ENCODE assay signal across 17 mouse cellular contexts in genomic region chr1:91577883-91578517, GRCm38 (mm10). TPM values are rescaled to one million over a fixed set of nuclear protein-coding genes. Genes with fewer than 3 reads are reported as not detected.
DNase-seq lines count a peak whose midpoint lies in the region; ATAC-seq and TF ChIP-seq lines count a peak whose summit lies in the region.
"Had no signal": no experiment of that assay in that cellular context is flagged by ENCODE, and none has a peak within 500 bp of the region (broad histone marks: within the 10 kb centered on the region; RNA-seq: fewer than 3 reads in every experiment).

No protein-coding gene starts in this region.

- no peak overlapping the region for H3K4me3 ChIP-seq in kidney, postnatal 0 days (replicated peaks; ENCODE audit: low read depth, low read length)
- H3K4me3 ChIP-seq in intestine, embryonic 14.5 days (ENCODE audit: low read depth, low read length) = no peak overlapping the region
- H3K4me3 ChIP-seq in stomach, postnatal 0 days (ENCODE audit: low read depth, low read length) = no peak overlapping the region
- no peak overlapping the region for H3K4me3 ChIP-seq in hindbrain, embryonic 11.5 days (ENCODE audit: low read depth, low read length)
- H3K4me3 ChIP-seq: hindbrain, embryonic 12.5 days; midbrain, embryonic 13.5 days had no signal

- no peak overlapping the region for H3K4me2 ChIP-seq in kidney, postnatal 0 days (ENCODE audit: low read length)
- H3K4me2 ChIP-seq in intestine, embryonic 14.5 days (ENCODE audit: low read length) = no peak overlapping the region
- H3K4me2 ChIP-seq in stomach, postnatal 0 days (replicated peaks; ENCODE audit: low read depth) = no peak overlapping the region
- H3K4me2 ChIP-seq in hindbrain, embryonic 11.5 days (replicated peaks; ENCODE audit: low read depth, low read length) = no peak overlapping the region
- H3K4me2 ChIP-seq: hindbrain, embryonic 12.5 days; midbrain, embryonic 13.5 days had no signal

- H3K27ac ChIP-seq in kidney, postnatal 0 days = no peak overlapping the region
- 0 out of 2 replicates have a peak overlapping the region, but pooled peaks have one; percentile 5 for H3K27ac ChIP-seq in intestine, embryonic 14.5 days (ENCODE audit: low read depth)
- H3K27ac ChIP-seq in stomach, postnatal 0 days (replicated peaks) = no peak overlapping the region
- no peak overlapping the region for H3K27ac ChIP-seq in hindbrain, embryonic 11.5 days (ENCODE audit: low read depth, low read length)
- H3K27ac ChIP-seq: hindbrain, embryonic 12.5 days; midbrain, embryonic 13.5 days had no signal

- H3K9me3 ChIP-seq in kidney, postnatal 0 days (replicated peaks; ENCODE audit: low read length) = no peaks in the 10 kb centered on the region
- no peaks in the 10 kb centered on the region for H3K9me3 ChIP-seq in intestine, embryonic 14.5 days (ENCODE audit: control insufficient read depth, low read length)
- no peaks in the 10 kb centered on the region for H3K9me3 ChIP-seq in stomach, postnatal 0 days (ENCODE audit: control insufficient read depth, low read length)
- no peaks in the 10 kb centered on the region for H3K9me3 ChIP-seq in hindbrain, embryonic 11.5 days (ENCODE audit: control insufficient read depth, low read length)
- H3K9me3 ChIP-seq: hindbrain, embryonic 12.5 days; midbrain, embryonic 13.5 days had no signal

- H3K9ac ChIP-seq in kidney, postnatal 0 days (ENCODE audit: low read depth, low read length) = no peak overlapping the region
- no peak overlapping the region for H3K9ac ChIP-seq in intestine, embryonic 14.5 days (ENCODE audit: low read length)
- no peak overlapping the region for H3K9ac ChIP-seq in stomach, postnatal 0 days (ENCODE audit: low read length)
- H3K9ac ChIP-seq in hindbrain, embryonic 11.5 days (ENCODE audit: low read depth, low read length) = no peak overlapping the region
- H3K9ac ChIP-seq: hindbrain, embryonic 12.5 days; midbrain, embryonic 13.5 days had no signal

- H3K27me3 ChIP-seq in kidney, postnatal 0 days (ENCODE audit: insufficient read depth, low read length) = no peaks in the 10 kb centered on the region
- no peaks in the 10 kb centered on the region for H3K27me3 ChIP-seq in intestine, embryonic 14.5 days (replicated peaks; ENCODE audit: control insufficient read depth, insufficient read depth, low read length)
- H3K27me3 ChIP-seq in stomach, postnatal 0 days (ENCODE audit: control insufficient read depth, insufficient read depth, low read length) = no peaks in the 10 kb centered on the region
- H3K27me3 ChIP-seq in hindbrain, embryonic 11.5 days (ENCODE audit: control insufficient read depth, insufficient read depth, low read length) = no peaks in the 10 kb centered on the region
- H3K27me3 ChIP-seq: hindbrain, embryonic 12.5 days; midbrain, embryonic 13.5 days had no signal

- no peaks in the 10 kb centered on the region for H3K36me3 ChIP-seq in kidney, postnatal 0 days (ENCODE audit: insufficient read depth, low read length)
- no peaks in the 10 kb centered on the region for H3K36me3 ChIP-seq in intestine, embryonic 14.5 days (ENCODE audit: control insufficient read depth, insufficient read depth, low read length)
- H3K36me3 ChIP-seq in stomach, postnatal 0 days (ENCODE audit: control insufficient read depth, insufficient read depth, low read length) = no peaks in the 10 kb centered on the region
- no peaks in the 10 kb centered on the region for H3K36me3 ChIP-seq in hindbrain, embryonic 11.5 days (ENCODE audit: control insufficient read depth, insufficient read depth, low read length)
- H3K36me3 ChIP-seq: hindbrain, embryonic 12.5 days; midbrain, embryonic 13.5 days had no signal

- WGBS in kidney, postnatal 0 days = 45% methylated on average over 7 of the region's 7 CpGs
- 33% methylated on average over 7 of the region's 7 CpGs for WGBS in intestine, embryonic 14.5 days
- 32% methylated on average over 7 of the region's 7 CpGs for WGBS in stomach, postnatal 0 days
- 82% methylated on average over 7 of the region's 7 CpGs for WGBS in hindbrain, embryonic 11.5 days

- H3K4me1 ChIP-seq in kidney, postnatal 0 days (replicated peaks; ENCODE audit: insufficient read depth, low read length) = no peaks in the 10 kb centered on the region
- H3K4me1 ChIP-seq in intestine, embryonic 14.5 days (replicated peaks; ENCODE audit: control insufficient read depth, insufficient read depth, low read length) = peaks cover 22% of the 10 kb centered on the region
- no peaks in the 10 kb centered on the region for H3K4me1 ChIP-seq in stomach, postnatal 0 days (replicated peaks; ENCODE audit: control insufficient read depth, insufficient read depth)
- H3K4me1 ChIP-seq in hindbrain, embryonic 11.5 days (replicated peaks; ENCODE audit: control insufficient read depth, insufficient read depth, low read length) = no peaks in the 10 kb centered on the region
- H3K4me1 ChIP-seq: hindbrain, embryonic 12.5 days; midbrain, embryonic 13.5 days had no signal

- no peak for TF ChIP-seq CTCF in kidney, postnatal 0 days (IDR thresholded peaks at IDR 0.05; ENCODE audit: low read depth)
- TF ChIP-seq CTCF in stomach, postnatal 0 days (IDR thresholded peaks at IDR 0.05; ENCODE audit: low read depth) = no peak

- ATAC-seq in kidney, postnatal 0 days (replicated peaks; ENCODE audit: low FRiP score, low read depth) = 0 out of 2 replicates have a peak, but pooled peaks have one; percentile 29
- ATAC-seq in intestine, embryonic 14.5 days (replicated peaks; ENCODE audit: low FRiP score, low TSS enrichment, low read depth) = peak; percentile 60
- ATAC-seq in stomach, postnatal 0 days (ENCODE audit: low FRiP score, low TSS enrichment) = peak; percentile 60
- ATAC-seq in erythroblast, adult 5-6 weeks (replicated peaks; ENCODE audit: low FRiP score, poor library complexity, severe bottlenecking) = no peak
- no peak for ATAC-seq in hindbrain, embryonic 11.5 days (ENCODE audit: low FRiP score)
- ATAC-seq: midbrain, embryonic 13.5 days had no signal

- TF ChIP-seq EP300 in stomach, postnatal 0 days (optimal IDR thresholded peaks at IDR 0.05) = no peak

- peak; percentile 48 for DNase-seq in kidney, postnatal 0 days (ENCODE audit: low spot score)
- DNase-seq in kidney, adult 18-20 months = no peak
- peak; percentile 9 for DNase-seq in urinary bladder, postnatal 14 days (ENCODE audit: low spot score)
- no peak for DNase-seq in urinary bladder, postnatal 25 days (ENCODE audit: low spot score)
- DNase-seq in intestine, embryonic 14.5 days (ENCODE audit: low spot score) = peak; percentile 71
- DNase-seq in stomach, postnatal 0 days (ENCODE audit: low spot score) = peak; percentile 23
- no peak for DNase-seq in hindbrain, embryonic 11.5 days (ENCODE audit: low spot score)
- DNase-seq: cerebellum, postnatal 25 days; heart, adult 18-20 months; kidney, postnatal 36 days; liver; lung, postnatal 14 days; right cerebral cortex, postnatal 4 days; thymus, postnatal 4 days had no signal

RNA-seq across cellular contexts. Expression of gene Asb1, which starts 37.7 kb away (rescaled TPM):
- 4.0 and 4.3 TPM in 2 replicates for polyA plus RNA-seq in kidney, postnatal 0 days (2015; fragmentation: Nextera tagmentation; extraction: Ambion mirVana)
- 6.2 and 7.3 TPM in 2 replicates for polyA plus RNA-seq in intestine, embryonic 14.5 days (2014; fragmentation: Nextera tagmentation; extraction: Ambion mirVana)
- polyA plus RNA-seq in stomach, postnatal 0 days (2015; fragmentation: Nextera tagmentation; extraction: Ambion mirVana) = 1.6 and 2.3 TPM in 2 replicates
- total RNA-seq in erythroblast, adult 5-6 weeks (2015; ENCODE audit: low replicate concordance) = 106 and 120 TPM in 2 replicates
- total RNA-seq in erythroblast, adult 5-6 weeks (2017; ENCODE audit: low replicate concordance) = 299 and 366 TPM in 2 replicates
- polyA plus RNA-seq in hindbrain, embryonic 11.5 days (2014; fragmentation: Nextera tagmentation; extraction: Ambion mirVana) = 10.1 and 11.9 TPM in 2 replicates

Comparison
In these comparisons a context has a peak if more than half of its experiments do, and no peak if none do; other contexts are left out.
1. DNase-seq: peak in kidney, postnatal 0 days (single experiment), urinary bladder, postnatal 14 days (single experiment), intestine, embryonic 14.5 days (single experiment) and stomach, postnatal 0 days (single experiment); none in kidney, adult 18-20 months (single experiment), urinary bladder, postnatal 25 days (single experiment) and hindbrain, embryonic 11.5 days (single experiment).
2. ATAC-seq: peak in kidney, postnatal 0 days (single experiment), intestine, embryonic 14.5 days (single experiment) and stomach, postnatal 0 days (single experiment); none in erythroblast, adult 5-6 weeks (single experiment) and hindbrain, embryonic 11.5 days (single experiment).